Mouse (Mus musculus): ENCODE data around the gene Tenm4.

Gene Tenm4

DNA sequence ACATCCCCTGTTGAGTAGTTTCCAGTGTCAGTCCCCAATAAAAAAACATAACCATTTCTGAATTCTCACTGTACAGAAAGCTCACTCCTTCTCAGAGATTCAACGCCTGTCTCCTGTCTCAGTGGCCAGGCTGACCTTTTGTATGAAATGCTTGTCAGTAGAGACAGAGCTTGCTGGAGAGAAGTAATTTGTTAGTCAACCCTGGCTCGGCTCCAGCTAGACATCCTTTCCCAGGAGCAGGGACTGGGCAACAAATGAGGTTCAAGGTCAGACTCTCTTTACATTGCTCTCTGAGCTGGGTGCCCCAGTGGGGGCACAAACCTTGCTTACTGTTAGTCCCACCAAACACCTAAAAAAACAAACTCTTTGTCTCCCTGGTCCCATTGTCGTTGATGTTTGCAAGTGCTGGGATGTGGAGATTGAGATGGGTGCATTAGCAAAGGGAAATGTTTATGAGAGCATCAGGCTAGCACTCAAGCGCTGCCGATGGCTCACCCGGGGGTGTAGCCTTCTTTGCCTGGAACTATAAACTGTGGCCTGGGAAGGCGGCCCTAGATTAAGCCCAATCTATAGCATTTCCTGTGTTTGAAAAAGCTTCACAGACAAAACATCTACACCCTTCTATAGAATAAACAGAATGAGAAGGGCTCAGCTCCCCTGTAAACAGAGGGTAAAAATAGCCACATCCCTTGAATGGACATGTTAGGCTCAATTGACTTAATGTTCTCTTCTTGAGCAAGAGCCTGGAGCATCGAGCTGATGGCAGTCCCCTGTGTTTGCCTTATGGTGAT is 673.3 kb downstream of the Tenm4 start:
- CTCF ChIA-PET = interaction anchor here (0.6 kb wide), 1 partner anchor 12 kb away, joined by 5 read pairs; no protein-coding TSS in a partner anchor

DNA sequence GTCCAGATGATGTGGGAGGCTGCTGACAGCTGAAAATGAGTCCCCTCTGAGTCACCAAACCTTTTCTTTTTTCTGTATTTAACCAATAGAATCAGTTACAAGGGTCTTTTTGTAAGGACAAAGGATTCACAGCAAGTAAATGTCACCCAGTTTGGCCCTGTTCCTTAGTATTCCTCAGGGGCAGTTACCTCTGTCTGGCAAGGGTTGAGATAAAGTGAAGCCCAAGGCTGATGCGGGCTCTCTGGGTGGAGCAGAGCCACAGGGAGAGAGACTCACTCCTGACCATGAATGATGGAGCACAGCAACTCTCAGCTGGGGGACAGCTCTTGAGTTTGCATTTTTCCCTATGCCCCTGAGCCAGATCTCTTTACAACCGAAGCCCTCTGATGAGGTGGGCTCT is 681.7 kb downstream of the Tenm4 start:
- CTCF ChIA-PET = no interaction called here

DNA sequence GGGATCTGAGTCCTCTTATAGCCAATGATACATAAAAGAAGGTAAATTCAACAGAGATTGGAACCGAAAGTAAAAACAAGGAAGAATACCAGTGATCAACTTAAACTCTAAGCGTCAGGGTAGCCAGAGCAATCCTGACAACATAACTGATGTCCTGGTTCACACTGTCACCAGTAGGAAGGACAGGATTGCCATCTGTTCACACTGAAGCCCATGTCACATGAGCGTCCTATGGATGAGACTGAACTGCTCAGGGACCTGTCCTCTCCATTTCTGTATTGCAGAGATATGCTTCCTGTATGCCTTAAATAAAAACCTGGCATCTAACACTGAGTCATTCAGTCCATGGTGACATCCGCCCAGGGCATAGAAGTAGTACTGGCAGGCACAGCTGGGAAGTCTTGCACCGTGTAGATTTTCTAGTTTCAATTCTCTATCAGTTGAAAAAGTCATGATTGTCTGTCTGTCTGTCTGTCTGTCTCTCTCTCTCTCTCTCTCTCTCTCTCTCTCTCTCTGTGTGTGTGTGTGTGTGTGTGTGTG is 684.9 kb downstream of the Tenm4 start:
- CTCF ChIA-PET = interaction anchor here (0.6 kb wide), 1 partner anchor 12 kb away, joined by 5 read pairs; no protein-coding TSS in a partner anchor

DNA sequence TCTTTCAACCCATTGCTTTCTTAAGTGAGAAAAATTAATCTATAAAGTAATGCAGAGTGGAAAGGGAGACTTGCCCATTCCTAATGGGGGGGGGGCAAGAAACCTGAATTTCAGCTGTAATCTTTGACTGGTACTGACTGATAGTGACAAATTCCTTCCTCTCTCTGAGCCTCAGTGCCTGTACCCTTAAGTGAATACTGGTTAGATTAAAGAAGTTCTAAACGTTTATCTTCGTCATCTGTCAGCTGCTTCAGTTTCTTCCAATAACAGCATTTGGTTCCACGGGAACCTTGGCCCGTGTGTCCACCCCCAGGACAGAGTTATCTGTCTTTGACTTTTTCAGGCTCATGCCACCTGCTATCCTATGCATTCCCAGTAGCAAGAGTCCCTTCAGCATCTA is 685.5 kb downstream of the Tenm4 start:
- CTCF ChIA-PET = interaction anchor here (0.6 kb wide), 1 partner anchor 13 kb away, joined by 5 read pairs; no protein-coding TSS in a partner anchor

DNA sequence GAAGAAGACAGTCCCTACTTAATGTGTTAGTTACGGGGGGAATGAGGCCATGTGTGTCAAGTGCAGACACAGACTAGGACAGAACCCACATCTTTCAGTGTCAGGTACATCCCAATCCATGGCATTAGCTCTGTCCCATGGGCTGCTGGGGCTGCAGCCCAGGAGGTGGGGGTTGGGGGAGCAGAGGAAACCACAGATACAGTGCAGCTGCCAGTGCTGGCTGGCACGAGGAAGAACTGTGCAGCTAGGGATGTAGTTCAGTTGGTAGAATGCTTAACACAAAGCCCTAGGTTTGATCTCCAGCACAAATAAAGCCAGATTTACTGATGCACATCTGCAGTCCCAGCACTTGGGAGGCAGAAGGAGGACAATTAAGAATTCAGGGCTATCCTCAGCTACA is 688.0 kb downstream of the Tenm4 start:
- CTCF ChIA-PET = no interaction called here

DNA sequence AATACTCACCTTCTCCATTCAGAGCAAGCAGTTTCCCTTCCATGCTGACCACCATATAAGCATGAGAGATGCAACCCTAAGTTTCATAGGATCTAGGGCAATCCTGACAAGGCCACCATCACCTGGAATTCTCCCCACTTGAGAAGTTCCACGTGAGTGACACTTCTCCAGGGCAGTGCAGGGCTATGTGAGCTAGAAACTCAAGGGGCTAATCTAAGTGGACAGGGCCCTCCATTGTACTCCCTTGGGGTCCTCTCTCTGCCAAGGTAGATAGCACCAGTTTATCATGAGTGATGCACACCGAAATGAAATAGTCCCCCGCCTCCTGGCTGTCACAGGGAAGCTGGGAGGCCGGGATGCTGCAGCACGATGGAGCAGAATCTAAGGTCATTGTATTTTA is 688.6 kb downstream of the Tenm4 start:
- CTCF ChIA-PET = no interaction called here

DNA sequence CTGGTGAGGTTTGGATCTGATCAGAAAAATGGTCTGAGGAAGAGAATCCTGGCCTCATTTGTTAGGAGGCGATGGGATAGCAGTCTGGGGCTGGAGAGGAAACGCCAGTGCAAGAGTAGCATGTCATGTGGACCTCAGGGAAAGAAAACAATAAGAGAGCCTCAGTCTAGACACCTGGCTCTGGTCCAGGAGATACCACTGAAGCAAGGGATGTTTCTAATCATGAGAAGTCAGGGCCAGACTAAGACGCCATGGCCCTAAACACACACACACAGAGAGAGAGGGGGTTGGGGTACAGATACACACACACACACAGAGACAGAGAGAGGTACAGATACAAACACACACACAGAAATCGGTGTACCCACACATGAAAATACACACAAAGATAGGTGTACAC is 689.6 kb downstream of the Tenm4 start:
- CTCF ChIA-PET = no interaction called here

DNA sequence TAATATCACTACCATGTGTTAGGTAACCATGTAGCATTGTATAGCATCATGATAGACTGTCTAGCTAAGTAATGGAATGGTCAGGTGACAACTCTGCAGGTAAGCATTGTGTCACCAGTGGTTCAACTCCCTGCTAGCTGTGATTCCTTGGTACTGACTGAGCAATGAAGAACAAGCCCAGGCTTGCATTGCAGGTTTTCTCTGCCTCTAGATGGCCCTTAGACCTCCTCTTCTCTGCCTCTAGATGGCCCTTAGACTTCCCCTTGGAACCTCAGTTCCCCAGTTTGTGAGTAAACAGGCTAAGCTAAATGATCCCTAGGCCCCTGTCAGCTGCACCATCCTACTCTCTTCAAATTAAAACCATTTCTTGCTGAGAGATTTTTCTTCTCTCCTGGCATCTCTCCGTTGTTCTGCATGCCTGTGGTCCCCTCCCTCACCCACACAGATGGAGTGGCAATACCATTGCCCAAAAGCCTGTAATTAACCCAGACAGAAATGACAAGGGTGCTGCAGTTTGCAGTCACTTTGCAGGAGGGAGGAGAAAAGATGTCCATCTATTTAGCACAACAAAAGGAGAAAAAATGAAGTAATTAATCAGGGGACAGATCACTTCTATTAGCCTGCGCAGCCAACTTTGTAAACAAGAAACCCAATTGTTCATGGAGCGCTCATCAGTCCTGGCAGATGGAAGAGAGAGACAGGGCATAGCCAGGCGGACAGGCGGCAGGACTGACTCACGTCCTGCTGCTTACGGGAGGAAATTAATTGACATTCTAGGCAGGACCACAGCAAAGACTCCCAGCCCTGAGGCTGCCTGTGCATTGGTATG is 694.1 kb downstream of the Tenm4 start:
- CTCF ChIA-PET = no interaction called here

DNA sequence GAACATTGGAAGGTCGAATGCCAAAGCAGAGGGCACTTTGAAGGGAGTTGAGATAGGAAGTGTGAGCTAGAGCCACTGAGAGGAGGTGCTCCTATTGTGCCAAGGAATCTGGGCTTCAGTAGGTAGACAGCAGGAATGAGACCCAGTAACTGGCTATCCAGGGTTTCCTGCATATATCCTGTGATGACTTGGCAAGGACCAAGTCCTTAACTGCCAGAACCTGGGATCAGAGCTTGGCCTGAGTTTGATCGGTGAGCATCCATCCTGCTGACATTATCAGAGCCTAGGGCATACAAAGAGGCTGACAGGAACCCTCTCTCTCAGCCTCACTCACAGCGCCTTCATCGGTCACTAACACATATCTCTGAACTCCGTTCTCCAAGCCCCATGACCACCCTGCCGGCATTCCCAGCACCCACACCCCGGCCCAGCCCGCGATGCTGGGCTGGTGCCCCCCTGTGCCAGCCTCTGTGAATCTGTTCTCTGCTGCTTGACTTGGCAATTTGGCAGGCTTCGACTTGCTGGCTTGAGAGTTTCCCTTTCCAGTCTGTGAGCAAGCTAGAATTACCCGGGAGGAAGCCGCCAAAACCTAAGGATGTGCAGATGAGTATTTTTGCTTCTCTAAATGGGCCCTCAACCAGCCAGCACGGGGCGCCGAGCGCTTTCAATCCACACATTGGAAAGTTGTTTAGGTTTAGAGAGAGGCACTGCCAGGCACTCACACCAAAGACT is 698.2 kb downstream of the Tenm4 start:
- CTCF ChIA-PET = no interaction called here

DNA sequence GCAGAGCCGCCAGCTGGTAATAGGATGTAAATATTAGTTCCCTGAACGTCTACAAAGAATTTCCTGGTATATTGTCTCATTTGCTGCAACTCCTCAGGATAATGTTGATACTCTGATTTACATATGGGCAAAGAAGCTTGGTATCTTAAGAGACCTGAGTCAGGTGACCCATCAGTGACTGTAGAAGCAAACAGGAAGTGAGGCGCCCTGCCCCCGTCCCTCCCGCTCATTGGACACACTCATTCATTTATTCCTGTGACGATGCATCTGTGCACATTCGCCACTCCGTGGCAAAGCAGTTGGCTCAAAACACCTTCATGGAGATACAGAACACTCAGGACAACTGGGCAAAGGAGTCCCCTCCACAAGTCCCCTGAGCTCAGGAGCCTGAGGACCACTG is 699.4 kb downstream of the Tenm4 start:
- CTCF ChIA-PET = no interaction called here

DNA sequence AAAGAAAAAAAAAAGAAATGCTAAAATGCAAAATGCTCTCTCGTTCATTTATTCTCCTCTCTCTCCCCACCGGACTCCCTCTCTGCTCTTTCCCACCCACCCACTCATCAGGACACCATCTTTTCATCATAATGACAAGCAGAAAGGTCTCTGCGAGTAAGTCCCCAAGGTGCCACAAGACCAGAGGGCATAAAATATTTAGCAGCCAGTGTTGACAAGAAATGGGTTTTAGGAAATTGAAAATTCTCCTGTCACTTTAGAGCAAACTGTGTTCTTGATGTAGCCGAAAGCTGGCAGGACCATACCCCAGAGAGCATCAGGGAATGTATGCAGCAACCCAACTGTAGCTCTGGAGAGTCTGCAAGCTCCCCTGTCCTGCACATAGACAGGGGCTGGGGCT is 700.0 kb downstream of the Tenm4 start:
- CTCF ChIA-PET = no interaction called here

DNA sequence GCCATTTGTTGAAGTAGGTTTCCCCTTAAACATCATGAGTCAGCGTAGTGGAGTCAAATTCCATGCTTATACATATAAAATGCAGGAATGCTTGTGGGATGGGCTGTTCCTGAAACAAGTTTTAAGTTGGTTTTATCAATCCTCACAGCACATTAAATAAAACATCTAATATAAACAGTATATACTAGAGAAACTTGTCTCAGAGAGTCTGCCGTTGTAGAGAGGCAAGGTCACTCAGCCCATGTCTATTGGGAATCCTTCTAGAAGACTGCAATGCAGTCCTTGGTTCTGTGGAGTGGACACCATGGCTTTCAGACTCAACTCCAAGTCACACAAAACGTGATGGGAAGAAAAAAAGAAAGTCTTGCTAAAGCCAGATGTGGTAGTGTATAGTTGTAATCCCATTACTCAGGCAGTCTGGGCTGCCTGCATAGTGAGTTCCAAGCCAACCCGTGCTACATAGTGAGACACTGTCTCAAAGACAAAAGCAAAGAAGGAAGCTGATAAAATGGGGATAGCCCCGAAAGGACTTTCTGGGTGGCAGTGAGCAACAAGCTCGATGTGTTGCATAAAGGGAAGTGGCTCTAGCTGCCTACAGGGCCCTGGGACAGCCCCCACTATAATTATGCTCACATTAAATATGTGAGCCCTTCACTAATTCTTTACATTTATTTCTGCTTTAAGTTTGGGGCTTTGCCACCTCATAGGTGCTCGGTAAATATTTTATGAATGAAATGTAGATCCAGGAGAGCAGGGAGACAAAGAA is 707.6 kb downstream of the Tenm4 start:
- CTCF ChIA-PET = no interaction called here

DNA sequence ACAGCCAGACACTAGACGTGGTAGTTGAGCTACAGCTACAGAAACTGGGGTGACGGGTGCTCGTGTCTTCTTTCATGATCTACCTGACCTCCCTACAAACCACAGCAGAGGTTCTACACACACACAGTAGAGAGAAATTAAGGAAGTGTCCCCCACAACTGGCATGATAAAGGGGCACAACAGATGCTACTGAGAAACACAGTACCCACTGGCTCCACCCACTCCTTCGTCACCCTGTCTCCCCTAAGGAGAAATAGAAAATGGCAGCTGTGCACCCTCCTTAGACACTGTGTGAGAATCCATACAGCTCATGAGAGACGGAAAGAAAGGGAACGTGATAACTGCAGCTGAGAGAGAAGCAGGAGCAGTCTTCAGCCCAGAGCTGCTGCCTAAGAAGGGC is 708.5 kb downstream of the Tenm4 start:
- CTCF ChIA-PET = no interaction called here

DNA sequence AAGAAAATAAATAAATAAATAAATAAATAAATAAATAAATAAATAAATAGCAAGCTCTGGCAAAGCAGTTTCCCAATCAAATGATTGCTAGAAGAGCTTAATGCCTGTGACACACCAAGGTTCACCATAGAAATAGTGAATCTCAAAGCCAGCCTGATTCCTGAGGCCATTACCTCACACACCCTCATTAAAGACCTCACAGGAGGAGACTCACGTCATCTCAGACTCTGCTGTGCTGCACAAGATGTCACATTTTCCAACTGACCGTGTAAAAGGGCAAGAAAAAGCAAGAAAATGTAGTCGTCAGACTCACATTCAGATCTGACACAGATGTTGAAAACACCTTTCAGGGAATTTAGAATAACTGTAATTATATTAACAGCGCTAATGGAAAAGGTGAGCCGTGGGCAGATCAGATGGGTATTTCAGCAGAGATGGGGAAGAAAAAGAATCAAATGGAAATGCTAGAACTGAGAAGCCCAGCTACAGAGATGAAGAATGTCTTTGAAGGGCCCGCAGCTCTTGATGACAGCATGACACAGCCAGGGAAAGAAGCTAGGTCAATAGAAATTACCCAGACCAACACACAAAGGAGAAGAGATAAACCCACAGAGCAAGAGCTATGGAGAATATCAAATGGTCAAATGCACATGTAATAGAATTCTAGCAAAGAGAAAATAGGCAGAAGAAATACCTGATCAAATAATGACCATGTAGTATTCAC is 709.3 kb downstream of the Tenm4 start:
- CTCF ChIA-PET = no interaction called here

DNA sequence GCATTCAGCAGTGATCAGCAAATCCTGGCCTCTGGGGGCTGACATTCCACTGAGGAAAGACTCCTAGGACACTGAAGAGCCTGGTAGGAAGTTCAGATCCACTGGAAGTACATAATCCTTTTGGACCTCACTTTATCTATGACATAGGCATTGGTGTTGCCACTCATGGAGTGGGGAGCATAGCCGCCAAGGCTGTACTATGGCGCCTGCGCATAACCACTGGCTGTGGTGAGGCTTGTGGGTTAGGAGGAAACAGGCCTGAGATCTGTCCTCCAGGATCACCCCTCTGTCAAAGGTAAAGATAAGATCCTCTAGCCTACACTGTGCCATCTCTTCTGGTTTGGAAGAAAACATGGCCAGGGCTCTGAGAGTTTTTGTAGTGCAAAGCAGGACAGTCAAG is 712.3 kb downstream of the Tenm4 start:
- CTCF ChIA-PET = no interaction called here

DNA sequence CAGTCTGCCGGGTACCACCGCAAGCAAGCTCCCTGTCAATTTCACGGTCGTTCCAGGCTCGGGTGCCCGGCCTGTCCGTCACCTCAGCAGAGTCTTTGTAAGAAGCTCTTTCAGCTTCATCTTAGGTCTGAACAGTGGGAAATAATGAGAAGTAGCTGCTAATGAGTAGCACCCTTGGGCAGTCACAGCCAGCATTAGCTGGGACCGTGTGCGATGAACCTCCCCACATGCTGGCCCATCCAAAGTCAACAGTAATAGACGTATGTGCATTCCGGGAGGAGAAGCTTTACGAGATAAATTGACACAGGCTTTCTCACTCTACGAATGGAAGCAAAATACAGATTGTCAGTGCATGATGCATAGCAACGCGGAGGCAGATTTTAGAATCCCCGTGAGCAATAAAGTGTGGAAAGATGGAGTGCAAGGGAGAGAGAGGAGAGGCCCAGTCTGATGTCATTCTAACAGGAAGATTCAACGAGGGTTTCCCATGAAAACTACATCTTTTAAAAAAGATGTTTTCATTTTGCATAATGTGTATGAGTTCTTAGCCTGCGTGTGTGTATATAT is 716.1 kb downstream of the Tenm4 start:
- CTCF ChIA-PET = no interaction called here

DNA sequence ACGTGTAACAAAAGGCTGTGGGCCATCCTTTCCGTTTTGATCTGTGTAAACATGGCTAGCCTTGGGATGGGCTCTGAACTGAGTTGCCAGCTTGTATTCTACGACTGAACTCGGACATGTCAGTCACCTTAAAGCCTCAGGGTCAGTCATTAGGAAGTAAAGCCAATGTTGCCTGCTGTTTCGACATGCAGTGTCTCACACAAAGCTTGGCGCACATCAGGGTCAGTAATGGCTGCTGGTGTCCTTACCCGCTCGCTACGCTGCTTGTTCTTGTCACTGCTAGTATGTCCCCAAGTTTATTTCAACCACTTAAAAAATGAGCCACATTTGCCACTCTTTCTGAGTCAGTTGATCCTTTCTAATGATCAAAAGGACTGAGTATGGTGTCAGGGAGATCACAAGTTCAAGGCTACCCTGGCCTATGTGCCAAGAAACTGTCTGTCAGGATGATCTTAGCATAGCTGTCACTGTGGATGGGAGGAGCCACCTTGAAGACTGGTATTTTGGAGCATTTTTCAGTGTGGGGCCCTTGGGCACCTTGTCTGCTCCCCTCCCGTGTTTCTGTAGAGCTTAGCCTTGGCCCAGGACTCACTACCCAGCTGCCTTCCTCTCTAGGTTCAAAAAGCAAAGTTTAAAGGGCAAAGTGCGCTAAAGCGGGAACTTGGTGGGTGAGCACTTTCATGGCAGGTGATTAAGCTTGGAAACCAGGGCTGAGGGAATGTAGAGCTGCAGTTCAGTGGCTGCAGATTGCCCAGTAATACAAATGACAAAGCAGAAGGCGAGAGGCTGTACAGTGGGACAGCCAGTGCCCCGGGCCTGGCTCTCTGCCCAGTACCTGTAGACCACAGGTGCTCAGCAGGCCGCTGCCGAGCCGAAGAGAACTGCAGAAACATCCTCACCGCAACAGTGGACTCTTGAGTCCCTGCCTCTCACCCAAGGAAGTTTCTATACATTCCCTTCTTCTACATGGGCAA is 718.3 kb downstream of the Tenm4 start:
- CTCF ChIA-PET = no interaction called here

DNA sequence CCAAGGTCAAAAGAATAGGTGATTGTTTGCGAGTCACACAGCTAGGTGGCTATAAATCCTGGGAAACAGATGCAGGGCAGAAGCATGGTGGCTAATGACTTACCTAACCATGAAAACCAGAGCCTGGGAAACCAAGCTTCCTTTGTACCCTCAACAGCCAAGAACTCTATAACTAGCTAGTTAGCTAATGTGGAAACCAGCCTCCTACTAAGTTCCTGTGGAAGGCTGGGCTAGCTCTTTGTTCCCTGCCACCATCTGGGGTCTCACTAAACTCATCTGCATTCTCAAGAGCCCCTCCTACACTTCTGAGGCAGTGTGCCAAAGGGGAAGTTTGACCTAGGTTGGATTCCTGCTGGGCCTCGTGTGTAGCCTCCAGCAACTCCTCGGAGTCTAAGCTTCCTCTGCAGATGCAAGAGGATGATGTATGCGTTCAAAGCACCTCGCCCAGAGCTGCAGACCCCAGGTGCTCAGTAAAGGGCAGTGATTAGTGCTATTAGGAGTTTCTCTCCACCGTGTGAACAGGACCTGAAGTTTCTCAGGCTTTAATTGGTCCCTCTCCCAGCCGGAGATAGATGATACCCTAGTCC is 719.1 kb downstream of the Tenm4 start:
- CTCF ChIA-PET = no interaction called here

DNA sequence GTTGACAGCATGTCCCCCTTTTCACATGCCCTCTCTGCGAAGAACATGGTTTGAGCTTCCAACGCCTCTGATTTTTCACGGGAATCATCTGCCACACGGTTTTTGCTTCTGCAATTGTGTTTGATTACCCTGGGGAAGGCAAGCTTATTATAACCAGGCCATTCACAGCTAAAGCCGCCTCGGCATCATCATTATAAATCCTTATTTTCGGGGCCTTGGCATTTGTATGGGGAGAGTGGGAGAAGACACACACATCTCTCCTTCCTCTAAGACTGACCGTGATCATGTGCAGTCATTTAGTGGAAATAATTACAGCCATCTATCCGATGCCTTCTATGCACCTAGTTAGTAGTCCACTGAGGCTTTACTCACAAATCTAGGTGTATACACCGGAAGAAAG is 719.9 kb downstream of the Tenm4 start:
- CTCF ChIA-PET = no interaction called here

All from spleen, embryonic (tissue).